Mouse (Mus musculus) MEL (cell line): ENCODE results near the gene Nme4.

ENCODE experiments used
- BHLHE40 ChIP-seq: IDR thresholded peaks from 2 replicates; pipeline ENCODE4 v1.6.1; 2012; ENCODE audit warnings: low read depth, mild to moderate bottlenecking, inconsistent platforms, low read length, improper control_type of control experiment, borderline replicate concordance
- CTCF ChIP-seq, 3 experiments: IDR thresholded peaks in 2 of 3; conservative IDR thresholded peaks in 1 of 3; 2 replicates each; pipeline ENCODE4 v1.5.1; 2011 to 2012; ENCODE audit warnings: low read length in 3 of 3, low read depth in 2 of 3, mild to moderate bottlenecking in 2 of 3, improper control_type of control experiment in 1 of 3, inconsistent platforms in 1 of 3, mixed read lengths in 1 of 3, moderate library complexity in 1 of 3; ENCODE audit not compliant: control insufficient read depth in 1 of 3, insufficient read depth in 1 of 3, poor library complexity in 1 of 3, severe bottlenecking in 1 of 3
- ELF1 ChIP-seq: IDR thresholded peaks from 2 replicates; pipeline ENCODE4 v1.6.1; 2014; ENCODE audit warnings: low read depth, mild to moderate bottlenecking, inconsistent platforms, low read length, improper control_type of control experiment, moderate library complexity
- EP300 ChIP-seq, 2 experiments: IDR thresholded peaks; 2 replicates each; pipeline ENCODE4 v1.6.1; 2011; ENCODE audit warnings: improper control_type of control experiment in 2 of 2, low read length in 2 of 2, low read depth in 1 of 2, mild to moderate bottlenecking in 1 of 2
- GABPA ChIP-seq: IDR thresholded peaks from 2 replicates; pipeline ENCODE4 v1.6.1; 2012; ENCODE audit warnings: low read depth, mild to moderate bottlenecking, inconsistent platforms, low read length, improper control_type of control experiment, moderate library complexity
- GATA1 ChIP-seq: IDR thresholded peaks from 2 replicates; pipeline ENCODE4 v1.6.1; 2011; ENCODE audit warnings: low read depth, low read length, improper control_type of control experiment
- MEF2A ChIP-seq: IDR thresholded peaks from 2 replicates; pipeline ENCODE4 v1.6.1; 2014; ENCODE audit warnings: low read depth, mild to moderate bottlenecking, inconsistent platforms, low read length, improper control_type of control experiment; ENCODE audit not compliant: poor library complexity, insufficient replicate concordance, severe bottlenecking; ENCODE audit errors: extremely low read depth
- POLR2A ChIP-seq, 2 experiments: IDR thresholded peaks; 2 replicates each; pipeline ENCODE4 v1.6.1; 2011 to 2012; ENCODE audit warnings: low read length in 2 of 2, mild to moderate bottlenecking in 2 of 2, control low read depth in 1 of 2, improper control_type of control experiment in 1 of 2, low read depth in 1 of 2, moderate library complexity in 1 of 2; ENCODE audit not compliant: control insufficient read depth in 1 of 2, insufficient read depth in 1 of 2, poor library complexity in 1 of 2
- POLR2AphosphoS2 ChIP-seq: IDR thresholded peaks from 2 replicates; pipeline ENCODE4 v1.6.1; 2011; ENCODE audit warnings: low read length, improper control_type of control experiment
- RAD21 ChIP-seq: IDR thresholded peaks from 2 replicates; pipeline ENCODE4 v1.6.1; 2011; ENCODE audit warnings: mild to moderate bottlenecking, low read depth, low read length, improper control_type of control experiment
- TAL1 ChIP-seq: IDR thresholded peaks from 2 replicates; pipeline ENCODE4 v1.6.1; 2012; ENCODE audit warnings: mild to moderate bottlenecking, inconsistent platforms, low read length, moderate library complexity, mixed read lengths
- USF1 ChIP-seq: IDR thresholded peaks from 2 replicates; pipeline ENCODE4 v1.6.1; 2014; ENCODE audit warnings: low read depth, mild to moderate bottlenecking, inconsistent platforms, low read length, improper control_type of control experiment, moderate library complexity
- USF2 ChIP-seq, 2 experiments: IDR thresholded peaks; 2 replicates each; pipeline ENCODE4 v1.6.1; 2011 to 2012; ENCODE audit warnings: improper control_type of control experiment in 2 of 2, low read length in 2 of 2, borderline replicate concordance in 1 of 2, inconsistent platforms in 1 of 2, low read depth in 1 of 2, mild to moderate bottlenecking in 1 of 2; ENCODE audit not compliant: insufficient read depth in 1 of 2
- ZC3H11A ChIP-seq: IDR thresholded peaks from 2 replicates; pipeline ENCODE4 v1.6.1; 2012; ENCODE audit warnings: low read depth, mild to moderate bottlenecking, inconsistent platforms, low read length, improper control_type of control experiment

GRCm38 (mm10) chr17:26075246-26075645, 20.2 kb downstream of the Nme4 start:
- TF ChIP-seq POLR2A (IDR thresholded peaks at IDR 0.05; ENCODE audit: control insufficient read depth in 1 of 2, insufficient read depth in 1 of 2, low read depth in 1 of 2, low read length in 2 of 2, poor library complexity in 1 of 2) (no peak), CTCF (IDR thresholded peaks at IDR 0.05 in 2 of 3, conservative IDR thresholded peaks at IDR 0.05 in 1 of 3; ENCODE audit: control insufficient read depth in 1 of 3, insufficient read depth in 1 of 3, low read depth in 2 of 3, low read length in 3 of 3, poor library complexity in 1 of 3, severe bottlenecking in 1 of 3) (no peak), TAL1 (no peak), USF1 (no peak), ZC3H11A (no peak), EP300 (IDR thresholded peaks at IDR 0.05; ENCODE audit: low read depth in 1 of 2, low read length in 2 of 2) (no peak), MEF2A (no peak), GATA1 (no peak), USF2 (IDR thresholded peaks at IDR 0.05; ENCODE audit: borderline replicate concordance in 1 of 2, insufficient read depth in 1 of 2, low read depth in 1 of 2, low read length in 2 of 2) (no peak), BHLHE40 (no peak), ELF1 (no peak), POLR2AphosphoS2 (no peak), GABPA (no peak), RAD21 (no peak)
